Mouse (Mus musculus) ES-E14 (cell line): ENCODE measurements around the gene Sumf2. TPM values are rescaled to one million over a fixed set of nuclear protein-coding genes. Genes with fewer than 3 reads are reported as not detected.

Source experiments
- DNase-seq: peaks from one replicate; pipeline ENCODE4 v3.0.0-alpha.2; 2013; ENCODE audit warnings: low read depth, low spot score
- H3K27ac ChIP-seq: 2 replicates; pipeline ENCODE4 v1.5.1; 2012; ENCODE audit warnings: low read depth, mild to moderate bottlenecking, low read length, moderate library complexity, mixed read lengths; ENCODE audit not compliant: poor library complexity, insufficient read depth, severe bottlenecking
- H3K36me3 ChIP-seq: 2 replicates; pipeline ENCODE4 v1.6.1; 2012; ENCODE audit warnings: mild to moderate bottlenecking, low read length, moderate library complexity, mixed read lengths; ENCODE audit not compliant: control insufficient read depth, poor library complexity, insufficient read depth, severe bottlenecking
- H3K4me1 ChIP-seq, 2 experiments: fragments of 150-350 bp in 1 of 2; sonication (generic) in 1 of 2; 2 replicates each; pipeline ENCODE4 v1.6.1; 2012; ENCODE audit warnings: low read length in 2 of 2, mild to moderate bottlenecking in 1 of 2, mixed read lengths in 1 of 2; ENCODE audit not compliant: control insufficient read depth in 2 of 2, insufficient read depth in 2 of 2, poor library complexity in 1 of 2
- H3K4me3 ChIP-seq, 2 experiments: fragments of 150-350 bp in 1 of 2; sonication (generic) in 1 of 2; 2 replicates each; pipeline ENCODE4 v1.5.1; 2012; ENCODE audit warnings: low read length in 2 of 2, low read depth in 1 of 2, mild to moderate bottlenecking in 1 of 2, mixed read lengths in 1 of 2; ENCODE audit not compliant: insufficient read depth in 1 of 2, poor library complexity in 1 of 2, severe bottlenecking in 1 of 2
- H3K9ac ChIP-seq: 2 replicates; pipeline ENCODE4 v1.6.1; 2012; ENCODE audit warnings: low read depth, mild to moderate bottlenecking, low read length, mixed read lengths; ENCODE audit not compliant: poor library complexity, insufficient read depth, severe bottlenecking
- H3K9me3 ChIP-seq: fragments of 150-350 bp; sonication (generic); 2 replicates; pipeline ENCODE4 v1.6.1; 2012; ENCODE audit warnings: low read depth, mild to moderate bottlenecking, low read length; ENCODE audit not compliant: control insufficient read depth, insufficient read depth
- CHD2 ChIP-seq: IDR thresholded peaks from 2 replicates; pipeline ENCODE4 v1.6.1; 2014; ENCODE audit warnings: mild to moderate bottlenecking, low read depth, low read length, inconsistent platforms
- HCFC1 ChIP-seq: IDR thresholded peaks from 2 replicates; pipeline ENCODE4 v1.6.1; 2012; ENCODE audit warnings: low read length, inconsistent platforms, borderline replicate concordance; ENCODE audit not compliant: insufficient read depth
- MAFK ChIP-seq: IDR thresholded peaks from 2 replicates; pipeline ENCODE4 v1.6.1; 2014; ENCODE audit warnings: mild to moderate bottlenecking, low read depth, low read length, inconsistent platforms; ENCODE audit not compliant: insufficient read depth
- ZC3H11A ChIP-seq: IDR thresholded peaks from 2 replicates; pipeline ENCODE4 v1.6.1; 2012; ENCODE audit warnings: low read depth, mild to moderate bottlenecking, inconsistent platforms, low read length, borderline replicate concordance
- ZNF384 ChIP-seq: IDR thresholded peaks from 2 replicates; pipeline ENCODE4 v1.6.1; 2012; ENCODE audit warnings: low read depth, low read length, inconsistent platforms
- in situ Hi-C, 2 experiments: fragments of 600-800 bp; cut with MboI; formaldehyde crosslinking; loops; one replicate each; pipeline ENCODE4 v1.15.1; 2025; ENCODE audit warnings: low sequenced_read_pairs in 2 of 2, inconsistent platforms in 1 of 2; ENCODE audit not compliant: unreplicated experiment in 2 of 2
- total RNA-seq: library from RNA; depleted of rRNA; stranded (reverse); fragments of 300-350 nt; gene quantifications from 2 replicates; pipeline ENCODE4 v1.2.3, GENCODE M21; 2012; rRNA removed

Gene Sumf2
- 156 and 213 TPM in 2 replicates for total RNA-seq

DNA sequence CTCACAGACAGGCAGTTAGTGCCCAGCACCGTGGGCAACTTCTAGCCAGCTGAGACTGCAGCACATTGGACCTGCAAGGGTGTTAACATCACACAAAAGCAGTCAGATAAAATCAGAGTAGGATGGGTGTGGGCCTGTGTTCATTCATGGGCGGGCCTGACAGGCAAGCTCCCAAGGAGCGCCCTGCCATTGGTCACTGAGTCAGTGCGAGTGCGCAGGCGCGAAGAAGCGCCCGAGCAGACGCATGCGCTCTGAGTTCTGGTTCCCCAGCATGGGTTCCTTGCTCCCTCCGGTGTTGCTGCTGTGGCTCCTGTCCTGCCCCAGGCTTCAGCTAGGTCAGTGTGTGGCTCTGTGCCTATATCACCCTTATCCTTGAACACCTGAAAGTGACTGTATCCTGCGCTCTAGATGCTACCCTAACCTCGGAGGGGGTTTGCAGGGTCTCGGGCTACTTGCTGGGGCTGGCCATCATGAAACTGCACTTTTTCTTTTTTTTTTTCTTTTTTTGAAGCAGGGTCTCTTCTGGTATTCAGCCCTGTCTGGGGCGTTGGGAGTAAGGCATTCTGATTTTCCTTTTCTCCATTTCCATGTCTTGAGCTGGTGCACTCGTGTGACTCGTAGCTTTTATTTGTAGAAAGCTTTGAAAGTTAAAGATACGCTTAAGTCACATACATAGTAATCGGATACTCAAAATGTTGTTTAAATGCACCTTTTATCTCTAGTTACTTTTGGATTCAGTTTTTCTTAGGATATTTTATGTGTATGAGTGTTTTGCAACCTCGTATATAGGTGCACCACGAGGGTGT lies at the start of gene Sumf2:
Gene Sumf2 (plus strand): TSS at position 235 of the 806 bp plus-strand sequence.
- peaks cover 13% of the 10 kb centered on the region for H3K36me3 ChIP-seq

DNA sequence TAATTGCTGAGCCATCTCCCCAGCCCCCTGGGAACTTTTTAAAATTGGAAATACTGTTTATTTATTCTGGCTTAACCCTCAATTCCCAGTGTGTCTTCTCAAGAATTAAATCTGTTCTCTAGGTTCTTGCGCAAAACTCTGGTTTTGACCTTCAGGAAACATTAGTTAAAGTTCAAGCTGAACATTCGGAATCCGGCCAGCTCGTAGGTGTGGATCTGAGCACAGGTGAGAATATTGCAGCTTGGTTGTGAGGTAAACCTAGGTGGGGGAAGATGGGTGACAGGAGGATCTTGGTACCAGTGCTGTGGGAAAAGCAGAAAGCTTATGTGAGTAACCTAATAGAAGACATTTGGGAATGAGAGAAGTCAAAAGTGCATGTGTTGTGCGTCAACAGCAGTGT lies 1.9 kb upstream of the Sumf2 start:
- no peak for DNase-seq
- no peak overlapping the region for H3K4me3 ChIP-seq
- in situ Hi-C loops = no loop called here
- no peak overlapping the region for H3K27ac ChIP-seq
- H3K9me3 ChIP-seq = no peaks in the 10 kb centered on the region
- H3K4me1 ChIP-seq = peaks cover 0 to 2% of the 10 kb centered on the region in 2 experiments; a peak in 2 of 4 replicates
- H3K9ac ChIP-seq = no peak overlapping the region
- H3K36me3 ChIP-seq = peaks cover 13% of the 10 kb centered on the region
- TF ChIP-seq CHD2 = no peak
- no peak for TF ChIP-seq MAFK

More for the DNA sequence above, at the start of gene Sumf2:
- Histone ChIP-seq H3K9me3 (no peaks in the 10 kb centered on the region), H3K27ac (peak within 1 kb of the TSS; percentile 68; the same call in 1 of the 2 replicates), H3K9ac (peak within 1 kb of the TSS; percentile 85), H3K4me3 (peak within 1 kb of the TSS; percentile 64 to 77), H3K4me1 (peaks cover 0 to 2% of the 10 kb centered on the region in 2 experiments; a peak in 2 of 4 replicates)
- peak; percentile 95 for DNase-seq
- in situ Hi-C loops = no loop called here
- TF ChIP-seq ZC3H11A = no peak

DNA sequence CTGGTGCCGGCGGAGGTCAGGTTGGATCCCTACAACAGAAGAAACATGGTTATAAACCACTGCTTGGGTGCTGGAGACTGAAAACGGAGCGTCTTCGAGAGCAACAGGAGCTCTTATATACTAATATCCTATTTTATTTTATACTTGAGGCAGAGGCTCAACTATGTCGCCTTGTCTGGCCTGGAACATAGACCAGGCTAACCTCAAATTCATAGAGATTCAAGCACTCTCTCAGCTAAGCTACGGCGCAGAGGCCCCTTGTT lies 703 bp downstream of the Sumf2 start:
- TF ChIP-seq CHD2 (no peak), ZNF384 (no peak), ZC3H11A (no peak), MAFK (no peak), HCFC1 (no peak)
- H3K36me3 ChIP-seq = peaks cover 14% of the 10 kb centered on the region
- H3K9ac ChIP-seq = peak overlapping the region; percentile 85
- H3K9me3 ChIP-seq = no peaks in the 10 kb centered on the region
- peaks cover 0 to 2% of the 10 kb centered on the region in 2 experiments; a peak in 2 of 4 replicates for H3K4me1 ChIP-seq
- H3K4me3 ChIP-seq = peak overlapping the region; percentile 64 to 77
- no peak for DNase-seq
- peak overlapping the region; percentile 68; the same call in 1 of the 2 replicates for H3K27ac ChIP-seq
- in situ Hi-C loops = no loop called here

DNA sequence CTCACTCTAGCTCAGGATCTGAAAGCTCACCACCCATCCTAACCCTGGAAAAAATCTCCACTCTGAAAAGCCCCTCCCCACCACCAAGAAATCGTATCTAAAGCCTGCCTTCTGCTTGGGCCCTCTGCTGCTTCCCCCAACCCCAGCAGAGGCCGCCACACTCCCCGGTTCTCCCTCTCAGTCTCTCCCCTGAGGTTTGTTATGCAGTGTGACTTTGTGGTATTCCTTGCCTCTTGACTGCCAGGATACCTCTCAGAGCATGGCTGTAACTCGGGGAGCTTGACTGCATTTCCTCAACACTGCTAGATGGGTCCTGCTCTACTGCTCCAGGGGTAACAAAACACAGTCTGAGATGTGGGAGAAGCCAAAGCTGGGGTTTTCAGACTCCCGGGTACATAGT lies 8.4 kb downstream of the Sumf2 start:
- Histone ChIP-seq H3K9ac (no peak overlapping the region), H3K4me3 (no peak overlapping the region), H3K36me3 (peaks cover 29% of the 10 kb centered on the region), H3K9me3 (no peaks in the 10 kb centered on the region), H3K4me1 (0 out of 4 replicates have a peak, but pooled peaks cover 0 to 5% of the 10 kb centered on the region in 2 experiments), H3K27ac (no peak overlapping the region)
- TF ChIP-seq ZC3H11A (no peak), HCFC1 (no peak), MAFK (no peak), ZNF384 (no peak), CHD2 (no peak)
- in situ Hi-C loops = no loop called here
- DNase-seq = no peak

GRCm38 (mm10) chr5:129856414-129856813 lies 9.6 kb downstream of the Sumf2 start:
- DNase-seq = no peak
- Histone ChIP-seq H3K27ac (no peak overlapping the region), H3K9me3 (no peaks in the 10 kb centered on the region), H3K4me1 (0 out of 4 replicates have a peak, but pooled peaks cover 0 to 5% of the 10 kb centered on the region in 2 experiments), H3K9ac (no peak overlapping the region), H3K36me3 (peaks cover 37% of the 10 kb centered on the region), H3K4me3 (no peak overlapping the region)
- in situ Hi-C loops = no loop called here
- no peak for TF ChIP-seq MAFK
- no peak for TF ChIP-seq ZC3H11A
- no peak for TF ChIP-seq HCFC1
- no peak for TF ChIP-seq ZNF384
- TF ChIP-seq CHD2 = no peak
